Mouse (Mus musculus): ENCODE measurements around the gene Gm14412.
"Not testable (repeated sequence)": the region's sequence is repeated elsewhere in the genome, so short reads cannot be mapped to it uniquely, and the experiment has no call there.

Gene Gm14412

DNA sequence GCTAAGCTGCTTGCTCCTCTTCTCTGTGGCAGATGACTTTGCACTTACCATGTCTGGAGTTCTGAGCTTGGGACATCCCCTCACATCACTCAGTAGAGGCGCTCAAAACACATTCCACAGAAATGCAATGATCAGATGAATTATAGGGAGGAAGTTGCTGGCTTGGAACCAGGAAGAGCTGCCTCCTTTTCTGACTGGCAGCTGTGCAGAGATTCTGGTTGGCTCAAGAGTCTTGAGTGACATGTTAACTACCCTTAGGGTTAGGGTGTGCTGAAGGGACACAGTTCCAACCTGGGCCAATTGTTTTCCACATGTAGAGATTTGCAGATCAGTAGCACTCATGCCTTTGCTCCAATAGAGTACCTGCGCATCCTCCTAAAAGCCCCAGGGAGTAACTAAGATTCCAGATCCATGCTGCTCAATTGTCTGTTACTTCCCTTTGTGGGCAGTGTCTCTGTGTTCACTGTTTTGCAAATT is at the start of gene Gm14412:
Gene Gm14412 (minus strand): TSS at position 51 of the 477 bp plus-strand sequence.
- not testable (repeated sequence) for DNase-seq (ENCODE audit: low read depth, low spot score)

DNA sequence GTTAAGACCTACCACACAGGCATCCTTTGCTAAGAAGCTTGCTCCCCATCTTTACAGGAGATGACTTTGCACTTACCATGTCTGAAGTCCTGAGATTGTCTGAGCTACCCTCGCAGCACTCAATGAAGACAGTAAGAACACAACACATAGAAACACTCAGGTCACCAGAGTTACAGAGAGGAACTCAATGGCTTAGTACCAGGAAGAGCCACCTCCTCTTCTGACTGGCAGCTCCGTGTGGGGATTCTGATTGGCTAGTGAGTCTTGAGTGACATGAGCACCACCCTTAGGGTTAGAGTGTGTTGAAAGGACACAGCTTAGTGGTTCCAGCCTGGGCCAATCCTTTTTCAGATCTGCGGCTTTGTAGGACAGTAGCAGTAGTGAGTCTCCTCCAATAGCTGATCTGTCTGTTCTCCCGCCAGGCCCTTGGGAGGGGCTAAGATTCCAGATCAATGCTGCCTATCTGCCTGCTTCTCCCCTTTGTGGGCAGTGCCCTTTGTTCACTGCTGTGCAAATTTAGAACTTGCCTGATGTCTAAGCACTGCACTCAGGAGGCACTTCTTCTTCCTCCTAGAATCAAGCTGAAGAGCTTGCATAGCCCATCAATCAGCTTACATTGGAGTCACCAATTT is 5.7 kb upstream of the Gm14412 start:
- not testable (repeated sequence) for DNase-seq (ENCODE audit: low read depth, low spot score)

DNA sequence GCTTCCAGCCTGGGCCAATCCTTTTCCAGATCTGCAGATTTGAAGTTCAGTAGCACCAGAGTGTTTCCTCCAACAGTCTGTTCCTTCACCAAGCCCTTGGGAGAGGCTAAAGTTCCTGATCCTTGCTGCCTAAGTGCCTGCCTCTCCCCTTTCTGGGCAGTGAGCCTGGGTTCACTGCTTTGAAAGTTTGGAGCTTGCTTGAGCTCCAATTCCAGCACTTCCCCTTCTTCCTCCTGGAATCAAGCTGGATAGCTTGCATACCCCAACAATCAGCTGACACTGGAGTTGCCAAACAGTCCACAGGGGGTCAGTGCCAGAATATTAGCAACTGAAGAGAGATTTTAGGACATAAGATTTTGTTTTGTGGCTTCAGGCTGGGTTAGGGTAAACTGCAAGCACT is 2.7 kb downstream of the Gm14412 start:
- DNase-seq (ENCODE audit: low read depth, low spot score) = not testable (repeated sequence)

DNA sequence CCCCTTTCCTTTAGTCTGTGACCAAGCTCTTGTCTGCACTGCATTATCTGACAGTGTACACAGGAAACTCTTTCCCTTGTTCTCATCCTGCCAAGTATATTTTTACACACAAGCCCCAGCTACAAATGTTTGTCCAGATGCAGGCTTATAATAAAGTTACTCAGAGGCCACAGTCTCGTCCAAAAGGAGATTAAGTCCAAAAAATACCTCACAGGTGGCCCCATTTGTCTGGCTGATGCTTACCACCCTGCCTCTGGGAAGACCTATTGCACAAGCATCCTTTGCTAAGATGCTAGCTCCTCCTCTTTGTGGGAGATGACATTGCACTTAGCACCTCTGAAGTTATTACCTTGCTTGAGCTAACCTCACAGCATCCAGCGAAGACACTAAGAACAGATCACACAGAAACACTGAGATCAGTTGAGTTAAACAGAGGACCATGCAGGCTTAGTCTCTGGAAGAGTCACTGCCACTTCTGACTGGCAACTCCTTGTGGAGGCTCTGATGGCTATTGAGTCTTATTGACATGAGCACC is 3.3 kb downstream of the Gm14412 start:
- not testable (repeated sequence) for DNase-seq (ENCODE audit: low read depth, low spot score)

DNA sequence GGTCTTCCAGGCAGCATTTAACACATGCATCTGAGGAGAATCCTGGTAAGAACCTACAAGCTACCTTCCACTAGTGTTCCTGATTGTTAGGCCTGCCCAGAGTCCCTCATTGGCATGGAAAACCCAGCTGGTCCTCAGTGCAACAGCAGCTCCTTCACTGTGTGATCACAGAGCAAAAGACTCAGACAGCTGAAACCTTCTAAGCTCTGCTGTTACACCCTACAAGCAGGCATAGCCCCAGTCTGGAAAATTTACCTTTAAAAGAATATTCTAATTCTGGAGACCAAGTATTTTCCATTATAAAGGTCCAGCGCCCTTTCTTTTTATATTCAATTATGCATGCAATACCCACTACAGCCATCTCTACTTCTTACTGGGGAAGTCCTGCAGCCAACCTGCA is 5.1 kb downstream of the Gm14412 start:
- DNase-seq (ENCODE audit: low read depth, low spot score) = no peak

DNA sequence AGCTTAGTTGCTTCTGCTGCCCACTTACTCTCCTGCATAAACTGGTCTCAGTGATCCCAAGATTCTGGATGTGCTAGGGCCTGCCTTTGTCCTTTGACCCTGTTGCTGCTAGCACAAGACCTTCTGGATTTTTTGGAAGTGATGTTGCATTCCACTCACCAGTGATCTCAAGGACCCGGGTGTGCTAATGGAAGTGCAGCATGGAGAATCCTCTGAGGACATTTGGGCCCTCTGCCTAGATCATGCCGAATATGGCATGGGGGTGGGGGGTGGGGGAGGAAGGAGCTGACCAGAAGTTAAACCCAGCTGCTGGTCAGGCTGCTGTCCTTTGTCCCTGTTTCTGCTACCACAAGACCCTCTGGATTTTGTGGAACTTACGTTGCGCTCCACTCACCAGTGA is 14.5 kb downstream of the Gm14412 start:
- DNase-seq (ENCODE audit: low read depth, low spot score) = not testable (repeated sequence)

DNA sequence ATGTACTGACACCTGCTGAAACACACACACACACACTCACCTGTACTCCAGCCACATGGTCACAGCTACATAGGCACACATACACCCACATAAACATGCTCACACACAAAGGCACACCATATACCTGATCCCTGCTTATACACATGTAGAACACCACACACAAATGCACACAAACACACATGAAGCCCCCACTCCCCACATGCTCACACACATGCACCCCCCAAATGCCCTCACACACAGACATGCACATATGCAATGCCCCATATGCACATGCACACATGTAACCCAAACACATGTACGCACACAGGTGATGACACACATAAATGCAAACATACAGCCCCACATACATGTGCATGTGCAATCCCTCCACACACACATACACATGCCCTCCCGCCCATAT is 19.1 kb downstream of the Gm14412 start:
- not testable (repeated sequence) for DNase-seq (ENCODE audit: low read depth, low spot score)

DNA sequence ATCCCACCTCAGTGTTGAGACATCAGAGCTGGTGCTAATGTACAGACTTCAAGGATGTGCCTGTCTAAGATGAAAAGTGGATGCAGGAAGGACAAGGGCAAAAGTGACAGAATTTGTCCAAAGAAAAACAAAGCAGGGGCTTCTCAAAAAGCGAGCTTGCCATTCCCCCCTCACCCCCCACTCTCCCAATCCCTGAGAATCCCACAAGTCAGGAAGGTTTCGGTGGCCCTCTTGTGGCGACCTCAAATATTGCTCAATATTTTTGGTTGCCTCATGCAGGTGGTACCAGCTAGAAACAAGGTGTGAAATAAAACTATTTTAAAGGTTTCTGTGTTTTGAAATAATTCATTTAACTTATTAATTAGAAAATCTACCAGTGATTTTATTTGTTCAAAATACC is 40.4 kb downstream of the Gm14412 start:
- DNase-seq (ENCODE audit: low read depth, low spot score) = not testable (repeated sequence)

DNA sequence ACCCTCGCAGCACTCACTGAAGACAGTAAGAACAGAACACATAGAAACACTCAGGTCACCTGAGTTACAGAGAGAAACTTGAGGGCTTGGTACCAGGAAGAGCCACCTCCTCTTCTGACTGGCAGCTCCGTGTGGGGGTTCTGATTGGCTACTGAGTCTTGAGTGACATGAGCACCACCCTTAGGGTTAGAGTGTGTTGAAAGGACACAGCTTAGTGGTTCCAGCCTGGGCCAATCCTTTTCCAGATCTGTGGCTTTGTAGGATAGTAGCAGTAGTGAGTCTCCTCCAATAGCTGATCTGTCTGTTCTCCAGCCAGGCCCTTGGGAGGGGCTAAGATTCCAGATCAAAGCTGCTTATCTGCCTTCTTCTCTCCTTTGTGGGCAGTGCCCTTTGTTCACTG is 46.4 kb downstream of the Gm14412 start:
- DNase-seq (ENCODE audit: low read depth, low spot score) = not testable (repeated sequence)

DNA sequence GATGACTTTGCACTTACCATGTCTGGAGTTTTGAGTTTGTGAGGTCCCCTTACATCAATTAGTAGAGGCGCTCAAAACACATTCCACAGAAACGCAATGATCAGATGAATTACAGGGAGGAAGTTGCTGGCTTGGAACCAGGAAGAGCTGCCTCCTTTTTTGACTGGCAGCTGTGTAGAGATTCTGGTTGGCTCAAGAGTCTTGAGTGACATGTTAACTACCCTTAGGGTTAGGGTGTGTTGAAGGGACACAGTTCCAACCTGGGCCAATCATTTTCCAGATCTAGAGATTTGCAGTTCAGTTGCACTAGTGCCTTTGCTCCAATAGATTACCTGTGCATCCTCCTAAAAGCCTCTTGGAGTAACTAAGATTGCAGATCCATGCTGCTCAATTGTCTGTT is 51.9 kb downstream of the Gm14412 start:
- not testable (repeated sequence) for DNase-seq (ENCODE audit: low read depth, low spot score)

DNA sequence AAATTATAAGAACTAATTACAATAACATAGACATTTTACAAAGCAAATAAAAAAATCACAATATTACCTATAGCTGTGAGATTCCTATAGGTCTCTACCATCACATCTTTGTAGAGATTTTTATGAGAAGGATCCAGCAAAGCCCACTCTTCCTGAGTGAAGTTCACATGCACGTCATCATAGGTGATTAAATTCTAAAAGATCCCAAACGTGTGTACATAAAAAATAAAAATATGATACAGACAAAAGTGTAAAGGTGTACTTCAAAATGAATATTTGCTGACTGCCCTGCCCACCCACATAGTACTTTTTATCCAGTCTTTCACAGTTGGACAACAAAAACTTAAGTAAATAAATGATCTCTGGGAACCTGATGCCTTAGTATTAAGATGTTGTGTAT is 57.2 kb downstream of the Gm14412 start, which contains the start of gene Gm14409:
Gene Gm14409 (minus strand): TSS at position 101 of the 400 bp plus-strand sequence.
- not testable (repeated sequence) for DNase-seq (ENCODE audit: low read depth, low spot score)

Measured in embryo, embryonic 11.5 days (tissue).